Mouse (Mus musculus) hindbrain, embryonic 16.5 days (tissue): ENCODE data around the gene Ebf3. TPM values are rescaled to one million over a fixed set of nuclear protein-coding genes. Genes with fewer than 3 reads are reported as not detected.

Experiments used
- ATAC-seq: fragments of 200-750 bp; cut with Nextera tagmentation; 2 replicates; pipeline ENCODE4 v1.8.0; 2017; ENCODE audit warnings: moderate TSS enrichment, moderate library complexity
- H3K27ac ChIP-seq: fragments of 300-500 bp; sonication (generic); 2 replicates; pipeline ENCODE4 v1.5.1; 2014; ENCODE audit warnings: low read depth, mild to moderate bottlenecking, control low read depth, low read length, moderate library complexity
- H3K27me3 ChIP-seq: fragments of 300-500 bp; sonication (generic); replicated peaks from 2 replicates; pipeline ENCODE4 v1.6.1; 2014; ENCODE audit warnings: low read length; ENCODE audit not compliant: control insufficient read depth, insufficient read depth
- H3K36me3 ChIP-seq: fragments of 300-500 bp; sonication (generic); 2 replicates; pipeline ENCODE4 v1.6.1; 2014; ENCODE audit warnings: mild to moderate bottlenecking, low read length, moderate library complexity, mixed read lengths; ENCODE audit not compliant: control insufficient read depth, insufficient read depth
- H3K4me1 ChIP-seq: fragments of 300-500 bp; sonication (generic); 2 replicates; pipeline ENCODE4 v1.6.1; 2014; ENCODE audit warnings: low read depth, low read length; ENCODE audit not compliant: control insufficient read depth, insufficient read depth
- H3K4me2 ChIP-seq: fragments of 300-500 bp; sonication (generic); 2 replicates; pipeline ENCODE4 v1.6.1; 2014; ENCODE audit warnings: mild to moderate bottlenecking, low read length, control low read depth, moderate library complexity
- H3K4me3 ChIP-seq: fragments of 300-500 bp; sonication (generic); 2 replicates; pipeline ENCODE4 v1.5.1; 2014; ENCODE audit warnings: mild to moderate bottlenecking, low read length, control low read depth, moderate library complexity
- H3K9ac ChIP-seq: fragments of 300-500 bp; sonication (generic); 2 replicates; pipeline ENCODE4 v1.6.1; 2014; ENCODE audit warnings: low read depth, mild to moderate bottlenecking, control low read depth, low read length, moderate library complexity
- H3K9me3 ChIP-seq: fragments of 300-500 bp; sonication (generic); 2 replicates; pipeline ENCODE4 v1.6.1; 2014; ENCODE audit warnings: mild to moderate bottlenecking, low read length, moderate library complexity; ENCODE audit not compliant: control insufficient read depth
- WGBS: fragments of 180-500 bp; shearing (Covaris S2); extraction: QIAGEN DNeasy Blood & Tissue Kit; methylation state at CpG from one replicate; pipeline ENCODE4 v1.1.7; 2014; 5-methylcytosine and 5-hydroxymethylcytosine counted together
- polyA plus RNA-seq: library from polyadenylated mRNA; unstranded; fragments of >200 nt; fragmentation: Nextera tagmentation; extraction: Ambion mirVana; gene quantifications from 2 replicates; pipeline ENCODE4 v1.2.1, GENCODE M21; 2015

The Ebf3 gene
- polyA plus RNA-seq, 1 experiment from 2014 or later, result 10.7 TPM

GRCm38 (mm10) chr7:137308061-137309060 is 5.9 kb downstream of the Ebf3 start:
- Histone ChIP-seq H3K9ac (peak overlapping the region; percentile 78), H3K4me3 (peak overlapping the region; percentile 66), H3K4me2 (peak overlapping the region; percentile 71), H3K36me3 (no peaks in the 10 kb centered on the region), H3K27ac (peak overlapping the region; percentile 89), H3K27me3 (peaks cover 3% of the 10 kb centered on the region; the same call in 1 of the 2 replicates), H3K4me1 (peaks cover 22% of the 10 kb centered on the region), H3K9me3 (no peaks in the 10 kb centered on the region)
- ATAC-seq, result no peak
- WGBS, result 24% methylated on average over 19 of the region's 19 CpGs

GRCm38 (mm10) chr7:137307131-137307530 is 7.1 kb downstream of the Ebf3 start:
- H3K9ac ChIP-seq, result peak overlapping the region; percentile 52
- peaks cover 3% of the 10 kb centered on the region; the same call in 1 of the 2 replicates for H3K27me3 ChIP-seq
- ATAC-seq, result no peak
- H3K9me3 ChIP-seq, result no peaks in the 10 kb centered on the region
- peak overlapping the region; percentile 70 for H3K27ac ChIP-seq
- peak overlapping the region; percentile 34 for H3K4me3 ChIP-seq
- peak overlapping the region; percentile 52 for H3K4me2 ChIP-seq
- WGBS, result 18% methylated on average over 8 of the region's 8 CpGs
- H3K4me1 ChIP-seq, result peaks cover 17% of the 10 kb centered on the region
- no peaks in the 10 kb centered on the region for H3K36me3 ChIP-seq

- no peaks in the 10 kb centered on the region for H3K36me3 ChIP-seq
- WGBS, result 38% methylated on average over 9 of the region's 9 CpGs
- peak overlapping the region; percentile 2; the same call in 1 of the 2 replicates for H3K27ac ChIP-seq
- peak overlapping the region; percentile 34 for H3K4me3 ChIP-seq
- H3K4me1 ChIP-seq, result peaks cover 26% of the 10 kb centered on the region
- H3K9me3 ChIP-seq, result no peaks in the 10 kb centered on the region
- ATAC-seq, result no peak
- H3K27me3 ChIP-seq, result peaks cover 3% of the 10 kb centered on the region; the same call in 1 of the 2 replicates
- H3K9ac ChIP-seq, result peak overlapping the region; percentile 15; the same call in 1 of the 2 replicates
- H3K4me2 ChIP-seq, result peak overlapping the region; percentile 52
Observed at GRCm38 (mm10) chr7:137306127-137306526, 8.1 kb downstream of the Ebf3 start.

DNA sequence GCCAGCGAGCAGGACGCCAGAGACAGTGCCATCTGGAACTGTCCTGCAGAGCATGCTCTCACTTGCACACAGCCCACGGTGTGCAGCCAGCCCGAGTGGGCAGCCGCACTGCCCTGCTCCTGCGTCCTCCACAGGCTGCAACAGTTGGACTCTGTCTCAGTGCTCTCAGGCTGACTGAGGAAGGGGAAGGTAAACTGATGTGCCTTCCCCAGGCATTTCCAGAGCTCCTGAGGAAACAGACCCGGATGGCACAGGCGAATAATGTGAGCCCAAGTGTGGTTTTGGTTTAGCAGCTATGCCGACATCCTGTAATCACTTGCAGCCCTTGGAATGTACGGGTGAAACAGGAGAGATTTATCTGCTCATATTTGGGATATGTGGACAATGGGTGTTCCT is 10.5 kb downstream of the Ebf3 start:
- H3K4me2 ChIP-seq, result peak overlapping the region; percentile 66
- peak overlapping the region; percentile 66 for H3K9ac ChIP-seq
- peak overlapping the region; percentile 34 for H3K4me3 ChIP-seq
- ATAC-seq, result peak; percentile 74
- no peaks in the 10 kb centered on the region for H3K36me3 ChIP-seq
- H3K4me1 ChIP-seq, result peaks cover 23% of the 10 kb centered on the region
- WGBS, result 24% methylated on average over 10 of the region's 10 CpGs
- peaks cover 5% of the 10 kb centered on the region; the same call in 1 of the 2 replicates for H3K27me3 ChIP-seq
- peak overlapping the region; percentile 78 for H3K27ac ChIP-seq
- H3K9me3 ChIP-seq, result no peaks in the 10 kb centered on the region

- H3K4me2 ChIP-seq, result peak overlapping the region; percentile 66
- 10% methylated on average over 10 of the region's 10 CpGs for WGBS
- peak overlapping the region; percentile 78 for H3K27ac ChIP-seq
- peaks cover 23% of the 10 kb centered on the region for H3K4me1 ChIP-seq
- H3K4me3 ChIP-seq, result peak overlapping the region; percentile 34
- H3K36me3 ChIP-seq, result no peaks in the 10 kb centered on the region
- no peak for ATAC-seq
- peaks cover 5% of the 10 kb centered on the region; the same call in 1 of the 2 replicates for H3K27me3 ChIP-seq
- H3K9me3 ChIP-seq, result no peaks in the 10 kb centered on the region
- H3K9ac ChIP-seq, result peak overlapping the region; percentile 66
Observed at GRCm38 (mm10) chr7:137302961-137303775, 11.1 kb downstream of the Ebf3 start.

DNA sequence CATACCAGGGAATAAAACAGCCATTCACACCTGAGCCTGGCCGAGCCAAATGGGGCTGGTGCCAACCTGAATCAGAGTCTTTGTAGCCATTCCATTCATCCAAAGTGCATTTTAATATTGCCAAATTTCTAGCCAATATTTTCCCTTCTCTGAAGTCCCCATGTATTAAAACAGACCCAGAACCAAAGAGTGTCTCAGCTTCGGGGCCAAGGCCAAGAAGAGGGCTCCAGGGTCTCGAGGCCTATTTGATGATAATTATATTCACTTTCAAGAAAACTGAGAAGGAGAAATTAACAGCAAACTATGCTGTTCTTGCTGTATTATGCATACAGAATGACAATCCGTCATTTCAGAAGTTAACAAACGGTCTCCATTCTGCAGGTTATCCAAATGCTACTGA is 12.1 kb downstream of the Ebf3 start:
- peak overlapping the region; percentile 66 for H3K4me2 ChIP-seq
- 44% methylated on average over 5 of the region's 5 CpGs for WGBS
- no peaks in the 10 kb centered on the region for H3K36me3 ChIP-seq
- H3K4me1 ChIP-seq, result peaks cover 23% of the 10 kb centered on the region
- H3K9me3 ChIP-seq, result no peaks in the 10 kb centered on the region
- peak overlapping the region; percentile 49; the same call in 1 of the 2 replicates for H3K9ac ChIP-seq
- no peak for ATAC-seq
- H3K27me3 ChIP-seq, result 0 out of 2 replicates have a peak, but pooled peaks cover 2% of the 10 kb centered on the region
- H3K4me3 ChIP-seq, result 0 out of 2 replicates have a peak overlapping the region, but pooled peaks have one; percentile 3
- H3K27ac ChIP-seq, result peak overlapping the region; percentile 77

DNA sequence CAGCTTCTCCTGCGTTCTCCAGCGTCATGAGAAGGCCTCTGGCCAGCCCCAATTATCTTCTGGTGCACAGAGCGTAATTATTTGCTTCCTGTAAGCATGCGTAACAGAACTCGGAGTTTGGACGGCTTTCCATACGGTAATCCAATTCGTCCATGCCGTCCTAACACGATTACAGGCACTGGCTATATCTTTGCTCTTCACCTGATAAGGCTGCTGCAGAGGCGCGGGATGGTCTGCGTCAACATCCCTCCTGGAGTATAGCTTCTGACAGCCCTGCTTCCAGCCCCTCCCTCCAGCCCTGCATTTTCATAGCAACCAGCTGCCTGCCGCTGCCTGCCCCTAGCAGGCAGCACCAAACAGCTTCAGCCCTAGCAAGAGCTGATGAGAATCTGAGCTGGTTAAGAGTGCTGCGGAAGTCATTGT is 12.9 kb downstream of the Ebf3 start:
- H3K9me3 ChIP-seq, result no peaks in the 10 kb centered on the region
- H3K9ac ChIP-seq, result peak overlapping the region; percentile 49
- H3K27ac ChIP-seq, result peak overlapping the region; percentile 77
- peak overlapping the region; percentile 66 for H3K4me2 ChIP-seq
- H3K4me1 ChIP-seq, result peaks cover 23% of the 10 kb centered on the region
- 0 out of 2 replicates have a peak, but pooled peaks have one; percentile 37 for ATAC-seq
- 18% methylated on average over 15 of the region's 15 CpGs for WGBS
- no peaks in the 10 kb centered on the region for H3K36me3 ChIP-seq
- 0 out of 2 replicates have a peak, but pooled peaks cover 2% of the 10 kb centered on the region for H3K27me3 ChIP-seq
- peak overlapping the region; percentile 14 for H3K4me3 ChIP-seq

DNA sequence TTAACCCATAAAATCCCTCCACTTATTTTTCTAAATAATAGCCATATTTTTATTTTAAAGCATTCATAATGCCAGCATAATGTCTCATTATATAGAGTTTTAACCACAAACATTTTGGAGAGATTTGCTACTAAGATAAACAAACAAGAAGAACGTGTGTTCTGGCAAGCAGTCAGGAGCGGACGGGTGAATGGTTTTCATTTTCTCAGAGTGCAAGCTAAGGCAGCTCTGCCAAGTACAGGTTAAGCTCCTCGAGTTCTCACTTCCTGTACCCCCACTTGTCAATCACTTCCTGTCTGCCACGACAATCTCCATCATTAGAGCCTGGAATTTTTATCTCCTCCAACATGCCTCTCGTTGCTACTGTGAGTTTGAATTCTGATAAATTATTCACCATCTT is 13.4 kb downstream of the Ebf3 start:
- peak overlapping the region; percentile 49; the same call in 1 of the 2 replicates for H3K9ac ChIP-seq
- whole genome bisulfite sequencing, result 27% methylated on average over 6 of the region's 6 CpGs

More for the DNA sequence above, 13.4 kb downstream of the Ebf3 start:
- 0 out of 2 replicates have a peak, but pooled peaks cover 2% of the 10 kb centered on the region for H3K27me3 ChIP-seq
- no peaks in the 10 kb centered on the region for H3K9me3 ChIP-seq
- no peak overlapping the region; the same call in 1 of the 2 replicates for H3K4me3 ChIP-seq
- H3K4me2 ChIP-seq, result peak overlapping the region; percentile 66
- no peak for ATAC-seq
- peak overlapping the region; percentile 77 for H3K27ac ChIP-seq
- H3K36me3 ChIP-seq, result no peaks in the 10 kb centered on the region
- H3K4me1 ChIP-seq, result peaks cover 23% of the 10 kb centered on the region
